Mouse (Mus musculus): Measurements from ENCODE around the gene Atp13a4. TPM values are rescaled to one million over a fixed set of nuclear protein-coding genes. Genes with fewer than 3 reads are reported as not detected.

Atp13a4 gene
- total RNA-seq, 1 experiment from 2014 or later, result not detected

DNA sequence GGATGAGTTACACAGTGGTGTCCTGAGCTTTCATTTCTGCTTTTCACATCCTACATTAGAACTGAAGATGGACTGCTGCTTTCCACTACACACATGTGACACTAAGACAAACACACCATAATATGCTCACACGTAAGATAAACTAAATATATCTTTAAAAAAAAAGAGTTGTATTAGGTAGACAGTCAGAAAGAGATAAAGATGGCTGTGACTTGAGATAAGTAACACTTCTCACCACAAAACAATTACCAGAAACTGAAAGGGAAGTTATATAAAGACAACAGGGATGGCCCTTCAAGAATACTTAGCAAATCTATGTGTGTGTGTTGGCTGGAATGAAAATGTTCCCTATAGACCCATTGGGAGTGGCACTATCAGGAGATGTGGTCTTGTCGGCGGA is 34.8 kb downstream of the Atp13a4 start:
- ATAC-seq (replicated peaks in 1 of 2; ENCODE audit: insufficient read depth in 1 of 2, low FRiP score in 2 of 2, low TSS enrichment in 1 of 2, low read depth in 1 of 2, poor library complexity in 2 of 2, severe bottlenecking in 2 of 2), result no peak

DNA sequence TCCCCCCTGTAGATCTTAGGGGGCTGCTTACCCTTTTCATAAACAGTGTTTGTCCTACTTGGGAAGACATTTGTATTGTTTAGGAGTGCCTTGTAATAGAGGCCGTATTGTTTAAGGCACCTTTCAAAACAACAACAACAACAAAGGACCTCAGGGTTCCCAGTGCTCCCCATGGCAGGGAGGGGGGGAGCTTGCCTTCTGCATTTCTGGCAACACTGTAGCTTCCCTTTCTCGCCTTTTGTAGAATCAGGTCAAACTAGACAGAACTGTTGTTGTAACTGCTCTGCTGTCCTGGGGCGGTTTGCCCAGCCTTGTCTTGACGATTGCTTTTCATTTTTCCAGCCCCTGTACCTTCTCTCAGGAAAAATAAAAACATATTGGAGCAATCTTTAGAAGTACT is 40.0 kb downstream of the Atp13a4 start:
- no peak for ATAC-seq (replicated peaks in 1 of 2; ENCODE audit: insufficient read depth in 1 of 2, low FRiP score in 2 of 2, low TSS enrichment in 1 of 2, low read depth in 1 of 2, poor library complexity in 2 of 2, severe bottlenecking in 2 of 2)

DNA sequence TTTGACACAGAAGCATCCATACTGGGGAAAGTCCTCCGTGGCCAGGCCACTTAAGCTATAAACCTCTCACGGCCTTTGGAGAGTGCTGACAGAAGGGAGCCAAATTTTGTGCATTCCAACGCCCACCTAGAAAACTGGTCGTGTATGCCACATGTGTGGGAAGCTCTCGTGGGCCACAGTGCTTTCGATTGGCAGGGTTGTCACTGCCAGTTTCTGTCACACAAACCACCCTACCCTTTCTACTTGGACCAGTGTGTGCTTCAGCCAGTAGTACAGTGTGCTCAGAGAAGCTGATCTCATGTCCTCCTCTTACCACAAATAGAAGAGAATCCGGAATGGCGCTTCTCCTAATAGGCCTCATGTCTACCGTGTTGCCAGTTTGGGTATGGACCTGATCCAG is 40.5 kb downstream of the Atp13a4 start:
- ATAC-seq (replicated peaks in 1 of 2; ENCODE audit: insufficient read depth in 1 of 2, low FRiP score in 2 of 2, low TSS enrichment in 1 of 2, low read depth in 1 of 2, poor library complexity in 2 of 2, severe bottlenecking in 2 of 2), result no peak

DNA sequence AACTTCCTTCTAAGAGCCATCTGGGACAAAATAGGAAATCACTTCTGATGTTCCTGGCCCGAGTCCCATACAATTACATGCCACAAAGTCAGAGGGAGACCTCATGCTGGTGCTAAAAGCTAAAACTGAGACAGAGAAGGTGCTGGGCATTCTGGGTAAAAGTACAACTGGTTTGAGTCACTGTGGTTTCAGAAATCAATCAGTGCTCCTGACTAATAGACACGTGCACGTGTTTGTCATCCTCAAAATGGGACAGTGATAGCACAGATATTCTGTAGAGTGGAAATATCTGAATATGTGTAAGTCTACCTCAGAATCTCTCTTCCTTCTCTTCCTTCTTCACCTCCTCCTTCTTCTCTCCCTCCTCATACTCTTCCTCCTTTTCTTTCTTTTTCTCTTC is 53.6 kb downstream of the Atp13a4 start:
- no peak for ATAC-seq (replicated peaks in 1 of 2; ENCODE audit: insufficient read depth in 1 of 2, low FRiP score in 2 of 2, low TSS enrichment in 1 of 2, low read depth in 1 of 2, poor library complexity in 2 of 2, severe bottlenecking in 2 of 2)

DNA sequence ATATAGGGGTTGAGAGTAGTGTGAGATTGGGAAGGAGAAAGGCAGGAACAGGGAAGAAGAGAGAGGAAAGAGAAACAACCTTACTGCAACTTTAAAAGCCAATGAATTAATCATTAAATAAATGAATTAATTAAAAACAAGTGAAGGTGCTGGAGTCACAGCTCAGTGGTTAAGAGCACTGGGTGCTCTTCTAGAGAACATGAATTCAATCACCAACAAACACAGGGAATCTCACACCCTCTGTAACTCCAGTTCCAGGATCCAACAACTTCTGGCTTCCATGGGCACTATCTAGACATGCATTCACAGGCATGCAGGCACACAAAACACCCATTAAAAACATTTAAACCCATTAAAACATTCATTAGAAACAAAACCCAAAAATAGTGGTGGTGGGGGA is 63.2 kb downstream of the Atp13a4 start:
- no peak for ATAC-seq (replicated peaks in 1 of 2; ENCODE audit: insufficient read depth in 1 of 2, low FRiP score in 2 of 2, low TSS enrichment in 1 of 2, low read depth in 1 of 2, poor library complexity in 2 of 2, severe bottlenecking in 2 of 2)

DNA sequence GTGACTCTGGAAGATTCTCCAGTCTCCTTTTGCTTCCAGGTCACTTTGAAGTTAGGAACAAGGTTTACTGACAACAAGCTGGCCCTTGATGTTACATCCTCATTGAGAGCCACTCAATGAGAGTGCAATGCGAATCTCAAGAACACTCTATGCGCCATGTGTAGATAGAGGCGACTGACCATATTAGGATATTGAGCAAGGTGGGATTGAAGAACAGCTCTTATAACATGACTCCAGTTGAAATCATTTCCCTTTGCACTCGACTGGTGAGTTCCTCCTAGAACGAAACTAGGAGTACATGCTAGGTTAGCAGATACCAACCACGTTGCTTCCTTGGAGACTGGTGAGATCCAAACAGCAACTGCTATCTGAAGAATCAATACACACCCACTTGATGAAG is 64.3 kb downstream of the Atp13a4 start:
- no peak for ATAC-seq (replicated peaks in 1 of 2; ENCODE audit: insufficient read depth in 1 of 2, low FRiP score in 2 of 2, low TSS enrichment in 1 of 2, low read depth in 1 of 2, poor library complexity in 2 of 2, severe bottlenecking in 2 of 2)

DNA sequence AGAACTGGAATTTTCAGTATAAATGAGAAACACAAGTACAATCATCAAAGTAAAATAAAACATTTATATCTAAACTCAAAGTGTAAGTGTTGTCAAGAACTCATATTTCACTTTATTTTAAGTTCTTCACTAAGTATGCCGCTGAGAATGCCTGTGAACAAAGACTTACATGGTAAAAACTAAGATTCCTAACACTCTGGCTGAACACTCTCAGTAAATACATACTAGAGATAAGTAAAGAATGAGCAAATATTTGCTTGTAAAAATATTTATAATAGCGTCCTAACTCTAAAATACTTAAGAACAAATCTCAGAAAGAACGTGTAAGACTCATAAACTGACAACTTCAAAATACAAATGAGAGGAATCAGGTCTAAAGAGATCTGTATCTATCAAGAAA is 80.9 kb downstream of the Atp13a4 start:
- no peak for ATAC-seq (replicated peaks in 1 of 2; ENCODE audit: insufficient read depth in 1 of 2, low FRiP score in 2 of 2, low TSS enrichment in 1 of 2, low read depth in 1 of 2, poor library complexity in 2 of 2, severe bottlenecking in 2 of 2)

DNA sequence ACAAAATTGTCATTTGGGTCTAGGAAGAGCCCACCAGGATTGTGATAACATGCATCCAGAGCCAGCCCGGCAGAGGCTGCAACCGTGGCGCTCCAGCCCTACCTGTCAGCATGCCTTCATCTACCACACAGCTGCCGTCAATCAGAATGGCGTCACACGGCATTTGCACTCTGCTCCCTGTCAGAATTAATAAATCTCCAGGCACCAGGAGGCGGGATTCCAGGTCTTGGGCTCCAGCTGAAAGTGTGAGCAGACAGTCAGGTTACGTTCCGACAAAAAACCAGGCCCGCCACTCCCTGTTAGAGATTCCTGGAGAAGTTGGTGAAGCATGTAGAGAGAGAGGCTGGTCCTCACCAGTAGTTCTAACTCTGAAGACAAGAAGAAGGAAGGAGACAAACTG is 85.3 kb downstream of the Atp13a4 start:
- no peak for ATAC-seq (replicated peaks in 1 of 2; ENCODE audit: insufficient read depth in 1 of 2, low FRiP score in 2 of 2, low TSS enrichment in 1 of 2, low read depth in 1 of 2, poor library complexity in 2 of 2, severe bottlenecking in 2 of 2)

DNA sequence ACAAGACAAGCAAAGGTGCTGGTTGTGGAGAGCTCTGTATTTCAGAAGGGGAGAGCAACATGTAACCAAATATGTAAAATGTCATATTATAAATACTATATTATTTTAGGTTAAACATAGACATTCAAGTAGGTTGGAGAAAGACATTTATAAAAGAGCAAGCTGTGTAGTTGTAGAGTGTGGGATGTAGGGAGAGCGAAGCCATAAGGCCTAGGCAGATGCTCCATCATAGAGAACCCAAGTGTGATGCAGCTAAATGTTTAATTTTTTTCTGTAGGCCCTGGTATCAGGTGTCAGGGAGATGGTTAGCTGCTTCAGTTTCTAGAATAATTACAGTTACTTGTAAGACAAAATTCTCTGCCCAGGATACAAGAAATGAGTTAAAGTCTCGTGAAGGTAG is 87.8 kb downstream of the Atp13a4 start:
- ATAC-seq (replicated peaks in 1 of 2; ENCODE audit: insufficient read depth in 1 of 2, low FRiP score in 2 of 2, low TSS enrichment in 1 of 2, low read depth in 1 of 2, poor library complexity in 2 of 2, severe bottlenecking in 2 of 2), result no peak

DNA sequence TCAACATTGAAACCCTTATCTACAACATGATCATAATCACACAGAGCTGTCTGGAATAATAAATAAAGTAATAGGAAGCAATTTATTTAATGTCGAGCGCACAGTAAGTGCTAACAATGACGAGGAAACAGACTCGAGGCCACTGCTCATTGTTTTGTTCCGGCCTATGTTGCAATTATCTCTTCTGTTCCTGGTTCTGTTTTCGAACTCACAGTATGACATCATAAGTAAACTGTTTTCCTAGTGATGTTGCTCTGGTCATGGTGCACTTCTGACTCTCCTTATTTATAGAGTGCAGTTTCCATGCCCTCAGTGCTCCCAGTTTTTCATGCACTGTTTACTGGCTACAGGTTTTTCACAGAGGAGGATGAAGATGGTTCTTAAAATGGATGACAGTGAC is 91.4 kb downstream of the Atp13a4 start:
- ATAC-seq (replicated peaks in 1 of 2; ENCODE audit: insufficient read depth in 1 of 2, low FRiP score in 2 of 2, low TSS enrichment in 1 of 2, low read depth in 1 of 2, poor library complexity in 2 of 2, severe bottlenecking in 2 of 2), result no peak

DNA sequence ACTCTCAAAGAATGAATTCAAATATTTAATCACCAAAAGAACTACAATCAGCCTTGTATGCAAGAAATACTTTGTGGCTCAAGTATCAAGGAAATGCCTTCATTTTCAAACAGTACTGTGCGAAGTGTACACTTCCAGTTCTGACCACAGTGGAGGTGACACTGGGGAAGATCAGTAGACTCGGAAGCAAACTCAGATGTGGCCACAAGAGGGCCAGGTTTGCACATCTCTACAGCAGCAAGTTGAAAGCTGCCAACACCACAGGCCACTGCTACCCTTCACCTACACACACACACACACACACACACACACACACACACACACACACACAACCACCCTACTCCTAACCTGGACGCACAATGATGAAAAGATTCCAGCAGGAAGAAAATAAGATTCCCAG is 93.0 kb downstream of the Atp13a4 start:
- peak; percentile 84 to 86 for ATAC-seq (replicated peaks in 1 of 2; ENCODE audit: insufficient read depth in 1 of 2, low FRiP score in 2 of 2, low TSS enrichment in 1 of 2, low read depth in 1 of 2, poor library complexity in 2 of 2, severe bottlenecking in 2 of 2)

DNA sequence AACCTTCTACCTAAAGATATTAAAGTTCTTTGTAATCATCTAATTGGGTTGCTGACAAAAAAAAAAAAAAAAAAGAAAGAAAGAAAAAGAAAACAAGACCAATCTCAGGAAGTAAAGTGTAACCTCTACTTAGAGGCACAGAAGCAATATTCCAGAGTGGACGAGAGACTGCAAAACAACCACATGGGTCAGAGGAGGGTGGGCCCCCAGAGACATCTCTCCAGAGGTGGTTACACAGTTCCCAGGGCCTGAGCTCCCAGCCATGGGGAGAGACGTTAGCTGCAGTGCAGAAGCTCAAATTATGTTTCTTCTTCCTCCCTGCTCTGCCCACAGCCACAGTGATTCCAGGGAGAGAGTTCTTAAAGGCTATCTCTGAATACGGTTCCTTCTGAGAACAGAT is 102.5 kb downstream of the Atp13a4 start:
- ATAC-seq (replicated peaks in 1 of 2; ENCODE audit: insufficient read depth in 1 of 2, low FRiP score in 2 of 2, low TSS enrichment in 1 of 2, low read depth in 1 of 2, poor library complexity in 2 of 2, severe bottlenecking in 2 of 2), result no peak

DNA sequence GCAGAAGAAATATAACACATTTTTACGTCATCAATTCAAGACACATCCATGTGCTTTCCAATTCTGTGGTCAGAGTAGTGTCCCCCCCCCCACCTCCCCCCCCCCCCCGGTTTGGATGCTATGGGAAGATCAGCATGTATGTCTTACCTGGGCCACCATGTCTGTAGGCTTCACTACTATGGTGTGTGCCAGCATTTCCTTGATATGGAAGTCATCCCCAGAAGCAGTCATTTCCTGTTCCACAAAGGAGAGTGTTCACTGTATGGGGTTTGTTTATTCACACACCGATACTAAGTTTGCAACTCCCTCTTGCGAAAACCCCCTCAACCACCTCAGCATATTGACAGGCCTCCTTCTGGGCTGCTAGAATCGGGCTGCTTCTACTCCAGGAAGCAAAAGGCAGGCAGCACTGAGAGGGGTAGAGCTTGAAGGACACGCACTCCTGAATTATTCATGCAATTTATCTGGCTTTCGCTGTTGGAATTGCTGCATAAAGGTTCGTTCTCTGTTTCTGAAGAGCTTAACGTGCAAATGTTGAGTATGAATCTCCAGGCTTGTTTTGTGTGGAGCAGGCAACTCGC is 103.2 kb downstream of the Atp13a4 start:
- no peak for ATAC-seq (replicated peaks in 1 of 2; ENCODE audit: insufficient read depth in 1 of 2, low FRiP score in 2 of 2, low TSS enrichment in 1 of 2, low read depth in 1 of 2, poor library complexity in 2 of 2, severe bottlenecking in 2 of 2)

DNA sequence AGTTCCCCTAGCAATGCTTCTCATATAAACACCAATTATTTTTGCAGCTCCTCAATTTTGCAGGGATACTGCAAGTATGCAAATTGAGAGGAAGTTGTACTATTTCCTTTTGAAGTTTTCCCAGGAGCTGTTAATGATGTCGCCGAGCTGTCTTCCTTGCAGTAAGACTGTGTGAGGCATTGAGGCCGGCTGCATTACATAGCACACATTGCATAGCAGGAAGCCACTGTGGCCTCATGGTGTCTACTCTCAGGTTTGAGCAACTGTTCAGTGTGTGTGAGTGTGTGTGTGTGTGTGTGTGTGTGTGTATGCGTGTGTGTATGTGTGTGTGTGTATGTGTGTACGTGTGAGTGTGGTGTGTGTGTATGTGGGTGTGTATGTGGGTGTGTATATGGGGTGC is 106.6 kb downstream of the Atp13a4 start:
- ATAC-seq (replicated peaks in 1 of 2; ENCODE audit: insufficient read depth in 1 of 2, low FRiP score in 2 of 2, low TSS enrichment in 1 of 2, low read depth in 1 of 2, poor library complexity in 2 of 2, severe bottlenecking in 2 of 2), result no peak

DNA sequence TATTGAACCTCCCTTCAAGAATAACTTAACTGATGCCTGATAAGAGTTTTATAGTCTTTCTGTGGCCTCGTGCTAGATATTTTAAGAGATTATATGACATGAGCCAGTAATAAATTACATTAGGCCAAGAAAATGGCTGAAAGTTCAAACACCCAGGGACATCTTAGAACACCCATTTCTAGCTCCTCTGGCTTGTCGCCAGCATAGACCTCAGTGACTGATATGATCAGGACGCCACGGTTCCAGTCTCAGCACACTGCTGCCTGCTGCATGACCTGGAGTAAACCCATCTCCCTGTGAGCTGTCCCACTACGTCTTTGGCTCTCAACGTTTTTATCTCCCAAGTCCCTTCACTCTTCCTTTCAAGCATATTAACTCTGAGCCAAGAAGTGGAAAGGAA is 108.9 kb downstream of the Atp13a4 start:
- no peak for ATAC-seq (replicated peaks in 1 of 2; ENCODE audit: insufficient read depth in 1 of 2, low FRiP score in 2 of 2, low TSS enrichment in 1 of 2, low read depth in 1 of 2, poor library complexity in 2 of 2, severe bottlenecking in 2 of 2)

DNA sequence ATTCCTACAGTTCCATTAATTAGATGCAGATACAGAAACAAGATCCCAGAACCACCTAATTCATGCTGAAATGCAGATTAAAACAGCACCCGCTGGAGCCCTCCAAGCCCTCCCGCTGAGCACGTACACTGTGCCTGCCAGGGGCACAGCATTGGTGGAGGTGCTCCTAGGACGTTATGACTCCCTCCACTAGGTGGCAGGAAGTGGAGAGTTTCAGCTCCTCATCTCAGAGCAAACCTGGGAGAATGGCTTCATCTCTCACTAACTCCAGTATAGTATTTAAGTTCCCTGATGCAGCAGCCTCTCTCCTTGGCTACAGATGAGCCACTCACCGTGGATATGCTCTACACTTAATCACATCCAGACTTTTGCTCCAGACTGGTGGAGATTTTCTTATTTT is 110.0 kb downstream of the Atp13a4 start:
- ATAC-seq (replicated peaks in 1 of 2; ENCODE audit: insufficient read depth in 1 of 2, low FRiP score in 2 of 2, low TSS enrichment in 1 of 2, low read depth in 1 of 2, poor library complexity in 2 of 2, severe bottlenecking in 2 of 2), result peak; percentile 86 to 89

DNA sequence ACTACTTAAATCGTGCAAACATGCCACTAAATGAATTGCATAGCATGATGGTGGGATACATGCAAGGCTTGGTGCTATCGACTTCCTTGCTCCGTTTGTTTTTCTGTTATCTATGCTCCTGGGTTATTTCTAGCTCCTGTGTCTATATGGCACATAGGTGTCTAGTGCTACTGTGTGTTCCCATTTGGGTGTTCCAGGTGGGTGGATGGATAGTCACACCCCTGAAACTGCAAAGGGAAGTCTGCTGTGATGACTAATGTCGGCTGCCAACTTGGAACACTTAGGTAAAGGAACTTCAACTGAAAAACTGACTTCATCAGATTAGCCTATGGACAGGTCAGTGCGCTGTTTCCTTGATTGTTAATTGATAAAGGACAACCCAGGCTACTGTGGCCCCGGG is 129.8 kb downstream of the Atp13a4 start:
- ATAC-seq (replicated peaks in 1 of 2; ENCODE audit: insufficient read depth in 1 of 2, low FRiP score in 2 of 2, low TSS enrichment in 1 of 2, low read depth in 1 of 2, poor library complexity in 2 of 2, severe bottlenecking in 2 of 2), result no peak

DNA sequence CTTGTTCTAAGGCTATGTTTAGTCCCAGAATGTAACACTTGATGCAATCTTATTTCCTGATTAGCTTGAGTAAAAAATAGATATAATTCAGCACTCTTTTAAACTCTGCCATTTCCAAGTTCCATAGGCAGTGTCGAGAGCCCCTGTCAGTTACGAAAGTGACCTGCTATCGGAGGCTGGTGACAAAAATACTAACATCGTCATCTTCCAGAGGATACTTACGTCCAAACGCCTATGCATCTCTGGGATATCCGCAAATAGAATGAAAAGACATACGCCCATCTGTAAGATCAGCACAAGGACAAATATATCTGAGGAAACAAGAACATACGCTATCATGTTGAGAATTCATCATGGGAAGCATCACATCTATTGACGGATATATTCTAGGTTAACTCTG is 137.3 kb downstream of the Atp13a4 start:
- ATAC-seq (replicated peaks in 1 of 2; ENCODE audit: insufficient read depth in 1 of 2, low FRiP score in 2 of 2, low TSS enrichment in 1 of 2, low read depth in 1 of 2, poor library complexity in 2 of 2, severe bottlenecking in 2 of 2), result no peak

DNA sequence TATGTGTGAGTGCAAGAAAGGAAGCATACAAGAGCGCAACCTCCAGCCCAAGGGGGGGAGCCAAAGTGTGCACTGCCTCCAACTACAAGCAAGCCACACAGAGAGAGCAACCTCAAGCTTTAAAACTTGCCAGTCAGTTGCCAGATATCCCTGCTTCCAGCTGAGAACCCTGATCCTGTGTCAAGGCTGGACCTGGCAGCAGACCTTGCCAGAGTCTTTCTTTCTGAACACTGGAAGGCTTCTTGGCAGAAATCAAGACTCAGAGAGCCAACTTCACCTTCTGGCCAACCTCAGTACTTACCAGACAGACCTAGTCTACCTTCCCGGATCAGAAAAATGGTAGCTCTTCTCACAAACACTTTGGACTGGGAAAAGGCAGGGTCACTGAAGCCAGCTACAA is 145.6 kb downstream of the Atp13a4 start:
- no peak for ATAC-seq (replicated peaks in 1 of 2; ENCODE audit: insufficient read depth in 1 of 2, low FRiP score in 2 of 2, low TSS enrichment in 1 of 2, low read depth in 1 of 2, poor library complexity in 2 of 2, severe bottlenecking in 2 of 2)

DNA sequence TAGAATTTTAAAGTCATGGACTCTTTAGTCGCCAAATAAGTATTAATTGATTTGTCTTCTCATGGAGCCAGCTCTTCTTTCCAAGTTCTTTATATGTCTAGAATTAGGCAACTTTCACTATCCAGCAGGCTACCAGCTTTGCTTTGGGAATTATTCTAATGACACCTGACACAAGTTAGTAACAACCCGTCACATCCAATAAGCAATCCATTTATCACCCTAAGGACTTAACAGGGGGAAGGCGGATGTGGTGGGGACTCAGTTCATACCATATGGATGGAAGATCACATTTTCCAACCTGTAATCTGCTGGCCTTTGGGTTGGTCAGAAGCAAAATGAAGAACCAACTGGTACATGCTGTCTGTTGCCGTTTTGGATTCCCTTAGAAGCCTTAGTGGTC is 159.9 kb downstream of the Atp13a4 start:
- no peak for ATAC-seq (replicated peaks in 1 of 2; ENCODE audit: insufficient read depth in 1 of 2, low FRiP score in 2 of 2, low TSS enrichment in 1 of 2, low read depth in 1 of 2, poor library complexity in 2 of 2, severe bottlenecking in 2 of 2)
